Comparison of ENCODE assay signal across 2 mouse cellular contexts in genomic region chr11:102901199-102901598, GRCm38 (mm10).
A peak's percentile ranks its signal among the peaks of the same experiment; 100 is the strongest.
TF ChIP-seq lines count a peak whose summit lies in the region.

No protein-coding gene starts in this region.

TF ChIP-seq in CH12.LX, 34 proteins besides CTCF, POLR2A, EP300 and RAD21:
- TF ChIP-seq MAZ (IDR thresholded peaks at IDR 0.05; ENCODE audit: low read depth, low read length) (no peak), MYC (IDR thresholded peaks at IDR 0.05; ENCODE audit: low read depth, low read length) (0 out of 2 replicates have a peak, but pooled peaks have one; percentile 18)

TF ChIP-seq in MEL, 35 proteins besides CTCF, POLR2A, EP300 and RAD21:
- no peak for TF ChIP-seq MYB (IDR thresholded peaks at IDR 0.05; ENCODE audit: low read depth, low read length)
- 0 out of 2 replicates have a peak, but pooled peaks have one; percentile 27 for TF ChIP-seq ZMIZ1 (IDR thresholded peaks at IDR 0.05; ENCODE audit: low read depth, low read length)
- 0 out of 2 replicates have a peak, but pooled peaks have one; percentile 20 for TF ChIP-seq MXI1 (IDR thresholded peaks at IDR 0.05; ENCODE audit: low read depth, low read length)
- no peak for TF ChIP-seq CHD2 (IDR thresholded peaks at IDR 0.05; ENCODE audit: low read length)
